Mouse (Mus musculus) CD4-positive helper T cell, adult 2 months (primary cell): ENCODE data around the gene Otub1.

ENCODE experiments used
- DNase-seq: peaks from one replicate; pipeline ENCODE4 v3.0.0-alpha.2; 2012; ENCODE audit warnings: low read depth, missing footprints, low spot score

Gene Otub1

GRCm38 (mm10) chr19:7205753-7206736 lies at the start of gene Otub1:
Otub1 (minus strand) TSS chr19:7206316.
- DNase-seq = peak; percentile 95

- DNase-seq = no peak
These were observed 39.9 kb upstream of the Otub1 start for GRCm38 (mm10) chr19:7246021-7246420.

- DNase-seq = peak; percentile 98
These were observed 34.9 kb upstream of the Otub1 start, which contains the start of gene Naa40 for GRCm38 (mm10) chr19:7240782-7241690. Naa40 (minus strand) TSS chr19:7241183.

- no peak for DNase-seq
These were observed 34.2 kb upstream of the Otub1 start for GRCm38 (mm10) chr19:7240291-7240690.

GRCm38 (mm10) chr19:7239574-7239973 lies 33.5 kb upstream of the Otub1 start:
- no peak for DNase-seq

GRCm38 (mm10) chr19:7236742-7237141 lies 30.6 kb upstream of the Otub1 start:
- no peak for DNase-seq

- no peak for DNase-seq
These were observed 29.9 kb upstream of the Otub1 start for GRCm38 (mm10) chr19:7236011-7236410.

- no peak for DNase-seq
These were observed 29.3 kb upstream of the Otub1 start for GRCm38 (mm10) chr19:7235461-7235860.

GRCm38 (mm10) chr19:7234537-7235221 lies 28.6 kb upstream of the Otub1 start:
- peak; percentile 80 for DNase-seq

GRCm38 (mm10) chr19:7226511-7226914 lies 20.4 kb upstream of the Otub1 start:
- no peak for DNase-seq

- DNase-seq = no peak
These were observed 19.1 kb upstream of the Otub1 start for GRCm38 (mm10) chr19:7225096-7225690.

- DNase-seq = no peak
These were observed 18.1 kb upstream of the Otub1 start for GRCm38 (mm10) chr19:7224253-7224652.

- DNase-seq = no peak
These were observed 17.4 kb upstream of the Otub1 start for GRCm38 (mm10) chr19:7223488-7223887.

GRCm38 (mm10) chr19:7222196-7222595 lies 16.1 kb upstream of the Otub1 start:
- DNase-seq = no peak

GRCm38 (mm10) chr19:7218753-7219152 lies 12.6 kb upstream of the Otub1 start:
- no peak for DNase-seq

- DNase-seq = no peak
These were observed 11.8 kb upstream of the Otub1 start for GRCm38 (mm10) chr19:7217926-7218267.

- DNase-seq = peak; percentile 96
These were observed 11.2 kb upstream of the Otub1 start, which contains the start of gene Cox8a for GRCm38 (mm10) chr19:7217162-7217925. Cox8a (minus strand) TSS chr19:7217616.

- no peak for DNase-seq
These were observed 8.4 kb upstream of the Otub1 start for GRCm38 (mm10) chr19:7214484-7214883.

GRCm38 (mm10) chr19:7213010-7213409 lies 6.9 kb upstream of the Otub1 start:
- no peak for DNase-seq

- DNase-seq = no peak
These were observed 6.1 kb upstream of the Otub1 start for GRCm38 (mm10) chr19:7212216-7212615.
